Mouse (Mus musculus) adrenal gland, postnatal 10 days (tissue): ENCODE measurements around the gene Secisbp2l. TPM values are rescaled to one million over a fixed set of nuclear protein-coding genes. Genes with fewer than 3 reads are reported as not detected.

Experiments
- DNase-seq: peaks from one replicate; pipeline ENCODE4 v3.0.0; 2021; ENCODE audit warnings: mixed read lengths
- long read RNA-seq, 2 experiments: library from polyadenylated mRNA; stranded (forward); transcript quantifications; one replicate each; pipeline ENCODE4 v2.0.0; 2021
- total RNA-seq, 2 experiments: library from RNA; stranded (reverse); gene quantifications; 2 replicates each; pipeline ENCODE4 v1.2.3; 2021

Gene Secisbp2l
- 10 to 100 TPM; 45.6 to 52.6 TPM for total RNA-seq
- long read RNA-seq, experiment 1, partial matches to known transcripts: 3 of 16 reads
- long read RNA-seq, experiment 1, other reads (novel, unspliced or antisense): 13 of 16 reads
- long read RNA-seq, experiment 2, partial matches to known transcripts: 2 of 2 reads
- long read RNA-seq, experiment 2, other reads (novel, unspliced or antisense): 0 of 2 reads

DNA sequence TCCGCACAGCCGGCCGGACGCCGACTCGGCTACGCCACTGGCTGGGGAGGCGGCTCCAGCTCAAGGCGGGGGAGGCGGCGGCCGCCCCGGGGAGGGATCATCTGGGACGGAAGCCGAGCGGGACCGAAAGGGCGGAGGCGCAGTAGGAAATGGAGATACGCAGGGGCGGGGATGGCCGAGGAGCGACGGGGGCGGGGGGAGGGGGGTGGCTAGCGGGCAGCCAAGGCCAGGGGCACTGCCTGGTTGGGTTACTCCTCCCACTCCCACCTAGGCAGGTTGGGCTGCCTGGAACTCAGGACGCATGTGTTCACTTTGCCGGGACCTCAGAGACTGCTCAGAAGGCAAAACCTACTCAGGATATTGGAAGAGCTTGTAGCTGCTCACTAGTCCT, at the start of gene Secisbp2l:
Secisbp2l (minus strand) TSS at position 152 of the 391 bp plus-strand sequence.
- DNase-seq: peak; percentile 98

DNA sequence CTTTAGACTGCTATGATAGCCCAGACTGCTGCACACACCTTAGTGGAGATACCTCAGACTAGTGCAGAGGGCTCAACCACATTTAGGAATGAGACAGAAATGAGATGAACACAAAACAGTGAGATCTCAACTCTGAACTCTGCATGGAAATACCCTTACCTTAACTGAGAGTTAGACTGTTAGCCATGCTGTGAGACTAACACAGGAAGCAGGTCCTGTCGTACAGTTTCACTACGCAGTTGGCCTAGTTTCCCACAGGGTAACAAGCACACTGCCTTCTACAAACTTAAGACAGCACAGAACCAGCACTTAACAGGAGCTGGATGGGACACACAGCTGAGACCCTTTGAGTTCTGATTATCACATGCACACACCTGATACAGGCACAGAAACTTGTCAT, 47.3 kb upstream of the Secisbp2l start:
- no peak for DNase-seq

DNA sequence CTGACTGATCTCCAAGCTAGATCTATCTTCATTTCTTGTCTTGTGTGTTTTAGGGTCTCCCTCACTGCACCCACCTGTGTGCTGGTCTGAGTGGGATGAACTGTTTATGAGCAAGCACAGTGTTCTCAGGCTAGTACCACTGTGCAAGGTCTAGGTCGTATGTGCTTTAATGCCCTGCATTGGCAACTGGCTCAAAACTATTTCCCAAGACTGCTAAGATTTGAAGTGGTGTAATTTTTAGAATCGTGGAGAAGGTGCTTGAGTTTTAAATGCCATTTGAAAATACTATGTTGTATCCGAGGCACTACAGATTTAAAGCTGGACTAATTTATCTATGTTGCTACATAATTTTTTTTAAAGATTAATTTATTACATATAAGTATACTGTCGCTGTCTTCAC, 45.2 kb upstream of the Secisbp2l start:
- no peak for DNase-seq

DNA sequence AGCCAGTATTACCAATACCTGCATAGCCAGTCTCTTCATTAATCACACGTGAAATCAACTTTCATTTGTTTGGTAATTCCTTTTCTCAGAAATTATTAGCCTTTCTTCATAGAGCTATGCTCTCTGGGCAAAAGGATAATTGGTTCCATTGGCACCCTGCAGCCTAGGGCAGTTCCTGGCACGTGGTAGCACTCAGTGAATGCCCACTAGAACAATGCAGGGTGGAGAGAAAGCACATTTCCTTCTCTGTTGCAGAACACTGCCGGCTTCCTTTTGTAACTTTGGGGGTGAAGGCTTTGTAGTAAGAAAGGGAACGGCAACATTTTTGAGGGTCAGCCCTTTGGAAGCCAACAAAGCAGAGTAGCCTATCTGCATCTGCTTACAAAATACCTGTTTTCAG, 43.5 kb upstream of the Secisbp2l start:
- no peak for DNase-seq

DNA sequence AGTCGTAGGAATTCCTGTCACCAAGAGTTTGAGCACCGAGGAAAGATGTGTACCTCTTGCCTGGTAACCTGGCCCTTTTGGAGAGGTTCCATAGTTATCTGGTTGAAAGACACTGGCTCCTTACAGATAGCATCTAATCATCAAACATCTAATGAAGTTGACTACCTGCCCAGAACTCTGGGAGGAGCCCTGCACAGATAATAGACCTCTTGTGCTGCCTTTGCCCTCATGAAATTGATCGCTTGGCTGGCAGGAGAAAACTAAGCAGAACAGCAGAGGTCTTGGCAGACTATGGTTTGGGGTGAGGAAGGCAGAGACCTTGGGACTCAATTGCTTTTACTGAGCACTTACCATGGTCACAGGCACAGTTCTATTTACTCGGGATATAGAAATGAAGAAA, 37.7 kb upstream of the Secisbp2l start:
- no peak for DNase-seq

DNA sequence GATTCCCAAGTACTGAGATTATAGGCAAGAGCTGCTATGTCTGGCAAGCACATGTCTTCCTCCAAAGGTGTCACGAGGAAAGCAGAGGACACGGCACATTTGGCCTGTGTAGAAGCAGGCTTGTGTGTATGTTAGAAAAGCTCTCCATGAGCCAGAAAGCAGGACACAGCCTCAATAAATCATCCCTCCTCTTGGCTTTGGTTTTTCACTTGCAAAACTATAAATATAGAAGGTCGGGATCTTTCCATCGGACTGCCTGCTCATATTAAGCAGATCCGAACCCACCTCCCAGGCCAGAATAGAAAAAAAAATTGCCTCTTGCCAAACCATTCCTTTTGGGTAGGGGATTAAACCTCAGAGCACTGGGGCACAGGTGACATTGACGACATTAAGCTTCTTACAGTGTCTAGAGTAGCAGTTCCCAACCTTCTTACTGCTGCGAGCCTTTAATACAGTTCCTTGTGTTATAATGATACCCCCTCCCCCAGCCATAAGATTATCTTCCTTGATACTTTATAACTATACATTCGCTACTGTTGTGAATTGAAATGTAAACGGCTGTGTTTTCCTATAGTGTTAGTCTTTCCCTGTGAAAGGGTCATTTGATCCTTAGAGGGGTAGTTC, 31.4 kb upstream of the Secisbp2l start:
- no peak for DNase-seq

DNA sequence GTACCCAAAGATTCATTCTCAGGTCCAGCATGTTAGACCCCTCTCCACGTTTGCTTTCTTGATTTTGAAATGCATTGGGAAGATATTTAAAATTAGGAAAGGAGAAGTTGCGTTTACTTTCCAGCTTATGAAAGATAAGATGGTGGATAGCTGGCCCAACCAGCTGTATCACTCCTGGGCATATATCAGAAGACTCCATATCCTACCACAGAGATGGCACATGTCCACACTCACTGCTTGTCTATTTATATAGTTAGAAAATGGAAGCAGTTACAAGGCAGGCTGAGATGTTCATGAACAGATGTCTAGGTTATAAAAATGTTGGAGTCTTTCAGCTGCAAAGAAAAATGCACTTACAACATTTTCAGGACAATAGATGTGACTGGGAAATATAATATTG, 28.7 kb upstream of the Secisbp2l start:
- DNase-seq: no peak

DNA sequence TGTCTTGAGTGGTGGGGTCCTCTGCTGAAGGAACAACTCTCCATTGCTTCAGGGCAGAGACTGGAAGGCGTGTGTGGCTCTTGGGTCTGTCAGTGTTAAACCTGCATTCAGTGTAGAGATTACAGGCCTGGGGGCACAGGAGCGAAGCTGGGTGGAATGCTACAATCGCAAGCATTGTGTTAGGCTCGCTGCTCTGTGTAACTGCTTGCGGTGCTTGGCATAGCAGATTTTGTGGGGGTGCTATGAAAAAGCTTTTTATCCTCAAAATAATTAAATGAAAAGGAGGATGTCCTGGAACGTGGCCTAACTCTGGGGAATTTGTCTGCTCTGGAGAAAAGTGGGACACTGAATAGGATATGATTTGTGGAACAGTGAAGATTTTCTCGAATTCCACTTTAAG, 26.9 kb upstream of the Secisbp2l start:
- no peak for DNase-seq

DNA sequence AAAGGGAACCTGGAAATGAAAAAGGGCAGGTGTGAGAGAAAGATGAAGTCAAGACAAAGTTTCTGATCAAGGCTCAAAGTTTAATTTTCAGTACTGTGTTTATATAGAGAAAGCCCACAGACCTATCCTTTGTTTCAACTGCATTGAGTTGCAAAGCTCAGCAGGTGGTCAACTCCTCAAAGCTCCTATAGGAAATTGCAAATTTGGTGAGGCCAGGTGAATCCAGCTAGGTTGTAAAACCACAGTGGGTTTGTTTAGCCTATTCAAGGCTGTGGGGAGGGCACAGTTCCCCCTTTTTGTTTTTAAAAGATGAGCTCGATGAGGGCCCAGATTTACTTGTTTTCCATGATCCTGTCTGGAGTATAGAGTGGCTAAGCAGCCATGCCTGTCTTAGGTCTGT, 23.2 kb upstream of the Secisbp2l start:
- DNase-seq: no peak

DNA sequence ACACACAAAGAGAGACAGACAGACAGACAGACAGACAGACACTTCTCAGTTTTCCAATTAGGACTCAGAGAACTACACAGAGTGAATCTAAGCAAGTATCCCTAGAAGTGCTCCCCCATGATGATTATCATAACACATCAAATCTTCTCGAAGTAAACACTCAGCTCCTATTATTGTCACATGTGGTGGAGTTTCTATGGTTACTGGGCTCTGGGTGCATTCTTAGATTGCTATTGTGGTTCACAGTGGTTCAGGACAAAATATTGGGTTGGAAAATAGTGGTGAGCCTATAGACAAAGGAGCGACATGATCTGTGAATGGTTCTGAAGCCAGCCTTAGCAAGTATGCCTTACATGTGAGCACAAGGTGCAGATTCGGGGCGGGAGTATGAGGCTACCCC, 19.3 kb upstream of the Secisbp2l start:
- no peak for DNase-seq

DNA sequence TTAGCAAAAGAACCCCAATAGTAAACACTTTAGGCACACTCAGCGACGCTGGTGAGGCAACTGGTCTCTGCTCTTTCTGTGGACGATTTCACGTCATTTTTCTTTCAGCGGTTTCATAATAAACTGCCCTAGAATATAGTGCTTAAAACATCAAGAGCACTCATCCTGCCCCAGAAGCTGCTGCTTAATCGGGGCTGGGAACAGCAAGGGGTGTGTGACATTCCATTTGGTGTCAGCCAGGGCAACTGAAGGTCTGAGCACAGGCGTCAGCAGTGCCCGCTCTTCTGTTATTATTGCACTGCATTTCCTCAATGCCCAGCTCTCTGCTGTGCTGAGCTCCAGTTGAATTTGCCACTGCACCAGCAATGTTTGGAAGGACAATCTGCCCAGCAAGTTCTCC, 18.4 kb upstream of the Secisbp2l start:
- no peak for DNase-seq

DNA sequence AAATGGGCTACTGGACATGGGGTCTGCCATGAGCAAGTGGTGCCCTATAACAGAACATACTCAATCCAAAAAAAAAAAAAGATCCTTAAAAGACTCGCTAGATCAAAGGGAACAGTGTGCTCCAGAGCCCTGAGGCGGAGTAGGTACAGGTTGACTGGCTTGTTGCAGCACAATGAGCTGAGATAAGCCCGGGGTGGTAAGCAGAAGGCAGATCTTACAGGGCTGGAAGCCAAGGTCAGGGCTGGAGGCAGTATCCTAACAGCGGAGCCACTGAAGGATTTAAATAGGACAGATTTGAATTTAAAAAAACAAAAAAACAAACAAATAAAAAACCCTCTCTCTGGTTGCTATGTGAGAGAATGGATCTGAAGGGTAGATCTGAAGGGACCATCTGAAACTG, 17.8 kb upstream of the Secisbp2l start:
- peak; percentile 38 for DNase-seq

DNA sequence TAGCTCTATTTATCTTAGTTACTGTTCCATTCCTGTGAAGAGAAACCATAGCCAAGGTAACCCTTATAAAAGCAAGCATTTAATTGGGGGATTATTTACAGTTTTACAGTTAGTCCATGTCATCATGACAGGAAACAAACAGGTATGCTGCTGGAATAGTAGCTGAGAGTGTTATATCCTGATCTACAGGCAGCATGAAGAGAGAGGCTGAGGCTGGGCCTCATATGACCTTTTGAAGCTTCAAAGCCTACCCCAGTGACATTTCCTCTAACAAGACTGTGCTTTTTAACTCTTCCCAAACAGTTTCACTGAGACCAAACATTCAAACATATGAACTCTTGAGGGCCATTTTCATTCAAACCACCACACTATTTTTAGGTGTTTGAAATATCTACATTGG, 15.2 kb upstream of the Secisbp2l start:
- no peak for DNase-seq

DNA sequence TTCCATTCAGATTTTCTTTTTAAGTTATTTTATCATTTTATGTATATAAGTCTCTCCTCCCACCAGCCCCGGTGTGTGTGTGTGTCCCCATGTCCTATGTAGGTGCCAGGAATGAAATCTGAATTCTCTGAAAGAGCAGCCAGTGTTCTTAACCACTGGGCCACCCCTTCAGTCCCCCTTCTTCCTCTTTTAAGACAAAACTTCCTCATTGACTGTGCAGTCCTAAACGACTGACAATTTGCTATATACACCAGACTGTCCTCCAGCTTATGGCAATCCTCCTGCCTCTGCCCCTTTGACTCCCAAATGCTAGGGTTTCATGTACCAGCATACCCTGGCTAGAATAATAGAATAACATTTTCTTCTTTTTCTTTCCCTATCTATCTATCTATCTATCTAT, 12.4 kb upstream of the Secisbp2l start:
- no peak for DNase-seq

DNA sequence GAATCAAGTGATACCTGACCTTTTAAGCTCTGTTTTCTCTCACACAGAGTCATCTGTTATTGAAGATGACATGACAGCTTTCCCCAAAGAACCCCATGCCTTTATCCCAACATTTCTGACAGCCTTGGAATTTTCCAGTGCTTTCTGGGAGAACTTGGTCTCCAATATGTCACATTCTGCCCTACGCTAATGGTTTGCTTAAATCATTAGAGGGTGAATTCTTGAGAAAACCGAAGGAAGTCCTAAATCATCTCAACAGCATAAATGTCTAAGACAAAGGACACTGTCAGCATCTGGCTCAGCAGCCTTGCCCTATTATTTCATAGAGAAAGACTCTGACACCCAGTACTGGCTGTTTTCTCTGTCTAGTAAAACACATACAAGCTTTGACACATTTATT, 11.5 kb upstream of the Secisbp2l start:
- no peak for DNase-seq

DNA sequence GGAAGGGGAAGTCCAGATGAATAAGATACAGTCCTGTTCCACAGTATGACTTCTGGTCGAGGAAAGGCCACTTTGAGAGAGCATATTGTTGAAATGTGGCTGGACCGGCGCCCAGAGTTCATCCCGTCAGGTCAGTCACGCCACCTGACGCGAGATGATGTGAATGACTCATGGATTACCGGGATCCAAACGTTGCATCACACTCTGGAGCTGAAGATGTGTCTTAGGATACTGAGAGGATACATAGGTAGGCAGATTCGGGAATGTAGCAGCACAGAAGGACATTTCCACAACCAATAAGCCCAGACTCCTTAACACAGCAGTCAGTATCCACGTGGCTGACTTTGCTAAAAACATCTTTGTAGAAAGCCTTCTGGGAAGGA, 10.2 kb upstream of the Secisbp2l start:
- DNase-seq: no peak

DNA sequence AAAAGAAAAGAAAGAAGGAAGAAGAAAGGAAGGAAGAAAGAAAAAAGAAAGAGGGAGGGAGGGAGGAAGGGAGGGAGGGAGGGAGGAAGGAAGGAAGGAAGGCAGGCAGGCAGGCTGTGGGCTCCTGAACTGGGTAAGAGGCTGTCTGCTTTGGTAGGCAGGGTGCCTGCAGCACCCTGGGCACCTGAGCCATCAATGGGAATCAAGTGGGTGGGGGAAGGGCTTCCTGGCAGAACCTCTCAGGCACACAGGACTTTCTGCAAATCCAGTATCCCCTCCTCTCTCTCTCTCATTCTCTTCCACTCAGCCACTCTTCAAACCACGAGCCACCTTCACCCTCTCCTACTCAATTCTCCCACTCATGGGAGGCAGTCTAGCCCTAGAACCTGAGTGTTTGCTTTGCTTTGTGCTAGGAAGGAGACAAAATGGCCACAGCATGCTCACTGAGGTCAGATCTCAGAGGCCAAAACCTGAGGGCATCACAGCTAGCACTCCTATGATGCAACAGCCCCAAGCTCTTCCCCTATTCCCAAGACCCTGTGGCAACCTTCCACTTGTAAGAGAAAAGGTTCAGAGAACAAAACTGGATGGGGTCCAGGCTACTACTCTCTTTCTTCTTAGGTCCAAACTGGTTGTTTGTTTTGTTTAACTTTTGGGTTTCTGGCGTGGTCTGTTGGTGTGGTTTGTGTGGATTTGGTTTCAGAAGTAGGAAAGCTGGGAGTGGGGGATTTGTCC, 9.6 kb upstream of the Secisbp2l start:
- DNase-seq: no peak

DNA sequence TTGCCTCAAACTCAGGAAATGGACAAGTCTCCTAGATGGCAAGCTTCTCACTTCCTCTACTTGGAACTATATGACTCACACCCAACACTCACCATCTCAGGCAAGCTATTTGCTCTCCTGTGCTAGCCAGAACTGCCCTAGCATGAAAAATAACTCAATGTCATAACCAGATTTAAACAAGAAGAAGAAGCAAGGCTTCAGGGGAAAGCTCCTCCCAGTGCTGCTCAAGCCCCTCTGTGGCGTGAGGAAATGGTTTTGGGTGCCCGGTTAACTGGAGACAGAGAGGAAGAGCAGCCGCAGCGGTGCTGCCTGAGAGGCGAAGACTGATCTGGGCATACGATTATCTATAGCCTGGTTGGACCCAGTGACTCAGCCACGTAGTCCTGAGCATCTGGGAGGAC, 8.8 kb upstream of the Secisbp2l start:
- no peak for DNase-seq

DNA sequence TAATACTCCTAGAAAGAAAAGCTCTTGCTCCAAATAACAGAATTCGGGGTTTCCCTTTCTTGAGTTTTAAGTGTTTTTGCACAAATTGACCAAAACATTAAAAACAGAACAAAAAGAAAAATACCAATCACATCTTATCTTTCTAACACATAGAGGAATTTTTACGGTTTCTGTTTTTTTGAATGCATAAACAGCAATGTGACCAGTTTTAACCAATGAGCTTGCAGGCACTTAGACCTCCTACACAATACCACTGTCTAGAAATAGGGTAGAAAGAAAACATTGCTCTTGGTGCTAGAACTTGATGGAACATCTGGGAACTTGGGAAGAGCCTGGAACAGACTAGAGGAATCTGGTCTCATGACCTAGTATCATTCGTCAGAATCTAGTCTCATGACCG, 7.6 kb upstream of the Secisbp2l start:
- no peak for DNase-seq

DNA sequence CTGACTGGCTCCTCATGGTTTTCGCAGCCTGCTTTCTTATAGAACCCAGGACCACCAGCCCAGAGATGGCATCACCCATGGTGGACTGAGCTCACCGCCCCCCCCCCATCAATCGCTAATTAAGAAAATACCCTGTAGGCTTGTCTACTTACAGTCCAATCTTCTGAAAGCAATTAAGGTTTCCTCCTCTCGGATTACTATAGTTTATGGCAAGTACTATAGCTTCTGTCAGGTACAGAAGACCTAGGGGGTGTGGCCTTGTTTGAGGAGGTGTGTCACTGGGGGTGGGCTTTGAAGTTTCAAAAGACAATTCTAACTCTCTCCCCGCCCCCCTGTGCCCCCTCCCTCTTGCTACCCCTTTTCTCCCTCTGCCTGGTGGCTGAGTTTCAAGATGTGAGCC, 6.6 kb upstream of the Secisbp2l start:
- no peak for DNase-seq

DNA sequence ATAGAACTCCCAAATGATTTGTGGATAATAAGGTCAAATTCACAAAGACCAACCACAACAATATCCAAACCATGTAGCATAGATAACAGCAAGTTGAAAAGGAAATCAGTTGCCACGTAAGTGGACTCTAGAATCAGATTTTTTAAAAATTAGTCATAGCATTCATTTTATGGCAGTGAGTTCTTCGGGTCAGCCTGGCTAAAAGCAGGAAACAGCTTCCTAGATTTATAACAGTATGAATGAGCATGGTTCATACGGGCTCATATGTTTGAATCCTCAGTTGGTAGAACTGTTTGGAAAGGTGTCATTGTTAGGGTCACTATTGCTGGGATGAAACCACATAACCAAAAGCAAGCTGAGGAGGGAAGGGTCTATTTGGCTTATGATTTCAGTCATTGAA, 6.1 kb upstream of the Secisbp2l start:
- DNase-seq: no peak

DNA sequence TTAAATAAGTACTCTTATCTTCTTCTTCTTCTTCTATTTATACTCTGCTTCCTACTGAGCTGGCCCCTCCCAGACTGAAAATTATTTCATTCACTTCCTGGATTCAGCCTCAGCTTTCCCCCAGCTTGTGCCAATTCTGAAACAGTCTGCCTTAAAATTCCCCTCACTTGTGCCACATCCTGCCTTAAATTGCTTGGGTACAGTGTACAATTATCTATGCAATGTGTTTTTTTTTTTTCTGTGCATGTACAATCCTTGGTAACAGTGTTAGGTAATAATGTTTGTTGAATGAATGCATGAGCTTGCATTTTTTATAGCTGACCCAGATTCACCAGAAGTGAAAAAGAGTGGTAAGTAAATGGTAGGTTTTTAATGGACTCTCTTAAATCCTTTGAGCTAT, 5.7 kb upstream of the Secisbp2l start:
- no peak for DNase-seq

DNA sequence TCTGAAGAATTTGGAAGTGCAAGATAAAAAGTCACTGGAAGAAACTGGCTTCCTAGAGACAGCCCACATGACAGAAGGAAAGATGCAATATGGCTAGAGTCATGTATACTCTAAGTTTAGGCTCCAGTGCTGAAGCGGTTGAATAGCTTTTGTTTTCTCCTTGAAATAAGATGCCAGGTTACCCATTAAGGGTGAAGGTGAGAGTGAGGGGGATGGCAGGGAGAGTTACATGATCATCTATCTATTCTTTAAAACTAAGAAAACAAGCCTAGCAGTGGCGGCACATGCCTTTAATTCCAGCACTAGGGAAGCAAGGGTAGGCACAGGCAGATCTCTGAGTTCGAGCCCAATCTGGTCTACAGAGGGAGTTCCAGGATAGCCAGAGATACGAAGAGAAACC, 2.4 kb upstream of the Secisbp2l start:
- no peak for DNase-seq

DNA sequence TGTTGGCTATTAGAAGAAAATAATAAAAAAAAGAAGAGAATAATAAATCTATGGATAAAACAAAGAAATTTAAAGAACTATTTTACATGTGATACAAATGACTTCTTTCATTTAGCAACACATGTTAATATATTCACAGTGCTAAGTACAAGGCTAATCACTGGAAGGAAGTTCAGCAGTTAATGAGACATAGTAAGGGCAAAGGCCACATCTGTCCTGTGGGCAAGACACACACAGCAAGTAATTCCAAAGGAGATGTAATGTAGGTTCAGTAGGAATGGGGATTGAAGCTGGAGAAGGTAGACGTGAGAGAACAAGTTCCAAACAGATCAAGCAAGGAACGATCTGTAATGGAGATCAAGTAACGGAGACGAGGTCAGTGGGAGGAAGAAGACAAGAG, 1.7 kb upstream of the Secisbp2l start:
- DNase-seq: no peak
